Mouse (Mus musculus) stomach, postnatal 0 days (tissue): ENCODE data around the gene Kcnh6.
A peak's percentile ranks its signal among the peaks of the same experiment; 100 is the strongest.

Source experiments
- CTCF ChIP-seq: IDR thresholded peaks from 2 replicates; pipeline ENCODE4 v1.5.1; 2016; ENCODE audit warnings: antibody characterized with exemption, low read depth, mild to moderate bottlenecking, moderate library complexity
- EP300 ChIP-seq: optimal IDR thresholded peaks from 2 replicates; pipeline ENCODE3; 2016; ENCODE audit warnings: antibody characterized with exemption

DNA sequence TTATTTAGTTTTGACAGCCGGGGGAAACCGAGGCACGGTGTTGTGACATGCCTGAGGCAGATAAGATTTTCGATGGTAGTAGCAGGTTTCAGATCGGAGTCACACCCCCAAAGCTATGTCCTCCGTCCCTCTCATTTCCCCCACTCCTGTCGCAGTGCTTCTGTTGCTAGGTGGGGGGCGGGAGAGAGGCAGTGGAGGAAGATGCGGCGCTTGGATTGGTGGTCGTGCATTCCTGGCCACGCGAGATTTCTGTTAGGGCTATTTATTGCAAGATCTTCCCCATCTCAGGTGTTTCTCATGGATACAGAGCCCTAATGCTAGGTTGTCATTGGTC is 29.5 kb downstream of the Kcnh6 start:
- TF ChIP-seq CTCF (peak; percentile 40), EP300 (no peak)
